Mouse (Mus musculus) cerebellum, adult 2 months (tissue): ENCODE measurements around the gene Nr2e3.

Experiments
- CTCF ChIP-seq: fragments of 200-500 bp; IDR thresholded peaks from 2 replicates; pipeline ENCODE4 v1.5.1; 2011; ENCODE audit warnings: low read depth, mild to moderate bottlenecking, control low read depth, low read length, moderate library complexity, borderline replicate concordance; ENCODE audit not compliant: insufficient read depth
- POLR2A ChIP-seq: fragments of 200-500 bp; IDR thresholded peaks from 2 replicates; pipeline ENCODE4 v1.6.1; 2011; ENCODE audit warnings: low read length, control low read depth, borderline replicate concordance; ENCODE audit not compliant: insufficient read depth

DNA sequence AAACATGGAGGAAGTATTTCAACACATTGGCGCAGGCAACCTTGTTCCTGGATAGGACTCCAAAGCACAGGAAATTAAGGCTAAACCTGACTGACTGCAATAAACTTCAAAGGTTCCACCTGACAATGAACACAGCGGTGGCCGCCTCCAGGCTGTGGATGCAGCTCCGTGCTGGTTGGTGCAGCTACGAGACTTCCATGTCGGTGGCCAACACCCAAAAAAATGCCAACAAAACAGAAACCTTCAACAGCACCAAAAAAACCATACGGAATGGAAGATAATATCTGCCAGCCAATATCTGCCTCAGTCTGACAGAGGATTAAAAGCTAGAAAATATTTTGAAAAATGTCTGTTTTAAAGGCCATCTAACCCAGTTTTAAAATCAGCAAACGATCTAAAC is 21.9 kb downstream of the Nr2e3 start:
- TF ChIP-seq POLR2A (no peak), CTCF (no peak)
